Mouse (Mus musculus): ENCODE data around the gene Rin3.

GRCm38 (mm10) chr12:102310261-102310660, 27.4 kb downstream of the Rin3 start:
- TF ChIP-seq CTCF (IDR thresholded peaks at IDR 0.05; ENCODE audit: control insufficient read depth, insufficient read depth, insufficient read length), result no peak
- no peak for TF ChIP-seq MAX (IDR thresholded peaks at IDR 0.05)
- no peak for TF ChIP-seq FOSL1 (IDR thresholded peaks at IDR 0.05; ENCODE audit: insufficient read depth, low read length, poor library complexity, severe bottlenecking)
- no peak for TF ChIP-seq CEBPB (IDR thresholded peaks at IDR 0.05; ENCODE audit: low read depth)
- no peak for TF ChIP-seq MYOG (IDR thresholded peaks at IDR 0.05; ENCODE audit: control insufficient read depth, extremely low read depth, insufficient read length)
- TF ChIP-seq USF1 (IDR thresholded peaks at IDR 0.05; ENCODE audit: low read depth), result no peak
